Mouse (Mus musculus): ENCODE data around the gene Pfkfb4.

- no peak for TF ChIP-seq CTCF (IDR thresholded peaks at IDR 0.05; ENCODE audit: insufficient read depth, low read depth, low read length)
- TF ChIP-seq POLR2A (IDR thresholded peaks at IDR 0.05; ENCODE audit: insufficient read depth, low read depth, low read length): no peak
Measured at GRCm38 (mm10) chr9:109055271-109056030, 63.9 kb downstream of the Pfkfb4 start.

Measured in olfactory bulb, adult 2 months (tissue).